Comparison of ENCODE assay signal across 31 mouse cellular contexts in the genomic region with DNA sequence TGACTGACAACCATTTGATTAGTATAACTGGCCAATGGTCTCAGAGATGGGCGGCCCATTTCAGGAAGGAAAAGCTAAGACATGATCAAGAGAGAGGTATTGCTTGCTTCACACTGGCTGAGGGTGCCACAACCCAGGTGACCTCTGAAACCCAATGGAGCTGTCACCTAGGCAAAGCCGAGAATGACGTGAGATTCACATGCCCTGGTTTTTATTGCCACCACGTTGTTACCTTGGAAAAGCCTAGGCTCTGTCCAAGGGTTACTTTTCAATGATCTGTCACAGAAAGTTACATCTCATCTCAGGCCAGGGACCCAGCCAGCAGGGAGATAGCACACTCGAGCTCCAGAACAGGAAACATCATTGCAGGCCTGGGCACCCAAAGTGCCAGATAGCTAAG.
"Had no signal": no experiment of that assay in that cellular context is flagged by ENCODE, and none has a peak within 500 bp of the region (broad histone marks: within the 10 kb centered on the region; RNA-seq: fewer than 3 reads in every experiment).

No protein-coding gene starts in this region.

- H3K9me3 ChIP-seq: limb, embryonic 10.5 days; limb, embryonic 15.5 days; liver, embryonic 15.5 days; lung, embryonic 15.5 days; midbrain, embryonic 13.5 days; midbrain, embryonic 15.5 days; neural tube, embryonic 12.5 days had no signal

- DNase-seq: left cerebral cortex, postnatal 4 days; liver; liver, embryonic 13.5 days; liver, postnatal 0 days; lung, adult 18-20 months; lung, adult 2 months; lung, postnatal 10 days; lung, postnatal 14 days; lung, postnatal 36 days; lung, postnatal 4 days; midbrain, embryonic 14.5 days had no signal

- H3K9ac ChIP-seq: limb, embryonic 12.5 days; limb, embryonic 13.5 days; limb, embryonic 15.5 days; liver, embryonic 12.5 days; liver, embryonic 13.5 days; liver, embryonic 14.5 days; liver, embryonic 15.5 days; liver, postnatal 0 days; lung, embryonic 14.5 days; lung, embryonic 15.5 days; midbrain, embryonic 13.5 days; midbrain, embryonic 15.5 days; neural tube, embryonic 12.5 days had no signal

- H3K27ac ChIP-seq: limb, embryonic 10.5 days; limb, embryonic 12.5 days; limb, embryonic 13.5 days; limb, embryonic 15.5 days; liver, embryonic 12.5 days; liver, embryonic 13.5 days; liver, embryonic 14.5 days; liver, embryonic 15.5 days; lung, embryonic 15.5 days; macrophage; midbrain, embryonic 10.5 days; midbrain, embryonic 13.5 days; midbrain, embryonic 15.5 days; neural tube, embryonic 12.5 days had no signal

- H3K4me3 ChIP-seq: limb, embryonic 10.5 days; limb, embryonic 12.5 days; limb, embryonic 13.5 days; limb, embryonic 15.5 days; liver, embryonic 12.5 days; liver, embryonic 13.5 days; liver, embryonic 15.5 days; lung, embryonic 15.5 days; megakaryocyte, embryonic 14.5 days; midbrain, embryonic 10.5 days; midbrain, embryonic 13.5 days; midbrain, embryonic 15.5 days; myocyte; neural tube, embryonic 12.5 days had no signal

- H3K4me2 ChIP-seq: limb, embryonic 12.5 days; limb, embryonic 13.5 days; limb, embryonic 15.5 days; liver, embryonic 11.5 days; liver, embryonic 12.5 days; liver, embryonic 13.5 days; liver, embryonic 15.5 days; lung, embryonic 14.5 days; lung, embryonic 15.5 days; midbrain, embryonic 11.5 days; midbrain, embryonic 13.5 days; midbrain, embryonic 15.5 days; neural tube, embryonic 12.5 days had no signal

- H3K27me3 ChIP-seq: limb, embryonic 12.5 days; limb, embryonic 13.5 days; limb, embryonic 15.5 days; megakaryocyte, embryonic 14.5 days; midbrain, embryonic 13.5 days; neural tube, embryonic 12.5 days had no signal

- H3K36me3 ChIP-seq: limb, embryonic 10.5 days; limb, embryonic 12.5 days; limb, embryonic 13.5 days; limb, embryonic 15.5 days; liver, embryonic 12.5 days; liver, embryonic 13.5 days; liver, embryonic 15.5 days; lung, embryonic 15.5 days; midbrain, embryonic 10.5 days; midbrain, embryonic 13.5 days; midbrain, embryonic 15.5 days; neural tube, embryonic 12.5 days had no signal

- H3K4me1 ChIP-seq: liver, embryonic 15.5 days; midbrain, embryonic 13.5 days; midbrain, embryonic 15.5 days; neural tube, embryonic 12.5 days had no signal

- ATAC-seq: liver, embryonic 12.5 days; liver, postnatal 0 days; lung, postnatal 0 days; midbrain, embryonic 13.5 days; midbrain, embryonic 15.5 days; midbrain, embryonic 16.5 days had no signal
